Mouse (Mus musculus): ENCODE data around the gene Rdh16f2.

The Rdh16f2 gene

GRCm38 (mm10) chr10:127893163-127894022 is 27.1 kb downstream of the Rdh16f2 start:
- 70% methylated on average over 5 of the region's 5 CpGs for WGBS

- 71% methylated on average over 5 of the region's 5 CpGs for WGBS
These were observed 30.4 kb downstream of the Rdh16f2 start for GRCm38 (mm10) chr10:127896705-127897104.

- 99% methylated on average over 3 of the region's 3 CpGs for whole genome bisulfite sequencing
These were observed 31.2 kb downstream of the Rdh16f2 start for GRCm38 (mm10) chr10:127897506-127897905.

GRCm38 (mm10) chr10:127898218-127898617 is 31.9 kb downstream of the Rdh16f2 start, which contains the start of gene Sdr9c7:
Sdr9c7 (plus strand) TSS chr10:127898518.
- 87% methylated on average over 2 of the region's 2 CpGs for WGBS

- 81% methylated on average over 5 of the region's 5 CpGs for WGBS
These were observed 33.5 kb downstream of the Rdh16f2 start for GRCm38 (mm10) chr10:127899783-127900182.

- WGBS = 88% methylated on average over 4 of the region's 4 CpGs
These were observed 35.5 kb downstream of the Rdh16f2 start for GRCm38 (mm10) chr10:127901751-127902150.

- WGBS = 42% methylated on average over 1 of the region's 1 CpGs
These were observed 36.8 kb downstream of the Rdh16f2 start for GRCm38 (mm10) chr10:127903116-127903515.

- 54% methylated on average over 7 of the region's 7 CpGs for WGBS
These were observed 38.6 kb downstream of the Rdh16f2 start for GRCm38 (mm10) chr10:127904718-127905446.

GRCm38 (mm10) chr10:127906138-127906537 is 39.9 kb downstream of the Rdh16f2 start:
- 87% methylated on average over 2 of the region's 2 CpGs for WGBS

- 89% methylated on average over 1 of the region's 1 CpGs for WGBS
These were observed 49.3 kb downstream of the Rdh16f2 start for GRCm38 (mm10) chr10:127915578-127915977.

- 83% methylated on average over 3 of the region's 3 CpGs for WGBS
These were observed 50.9 kb downstream of the Rdh16f2 start for GRCm38 (mm10) chr10:127917183-127917582.

- WGBS = 96% methylated on average over 5 of the region's 5 CpGs
These were observed 51.4 kb downstream of the Rdh16f2 start for GRCm38 (mm10) chr10:127917651-127918050.

GRCm38 (mm10) chr10:127922241-127922640 is 56.0 kb downstream of the Rdh16f2 start:
- 91% methylated on average over 1 of the region's 1 CpGs for WGBS

GRCm38 (mm10) chr10:127923024-127923423 is 56.8 kb downstream of the Rdh16f2 start:
- 93% methylated on average over 8 of the region's 8 CpGs for WGBS

- WGBS = 65% methylated on average over 7 of the region's 7 CpGs
These were observed 58.5 kb downstream of the Rdh16f2 start for GRCm38 (mm10) chr10:127924597-127925378.
